Mouse (Mus musculus) stomach, embryonic 14.5 days (tissue): Measurements from ENCODE around the gene Trarg1. TPM values are rescaled to one million over a fixed set of nuclear protein-coding genes. Genes with fewer than 3 reads are reported as not detected.

Experiments
- polyA plus RNA-seq: library from polyadenylated mRNA; unstranded; fragments of >200 nt; fragmentation: Nextera tagmentation; extraction: Ambion mirVana; gene quantifications from 2 replicates; pipeline ENCODE4 v1.2.1, GENCODE M21; 2014

Gene Trarg1
- polyA plus RNA-seq, 1 experiment from 2014 or later = 0.16 TPM

Other genes starting within 250 kb of the Trarg1 start
- gene Abr, start 57.5 kb upstream of the Trarg1 start, polyA plus RNA-seq = 42.7 and 49.0 TPM in 2 replicates
- gene Bhlha9, start 7.3 kb upstream of the Trarg1 start, polyA plus RNA-seq = 0.21 TPM in 1 of 2 replicates, not detected in the other
- 33.5 and 39.2 TPM in 2 replicates for gene Gosr1, start 83.8 kb downstream of the Trarg1 start, polyA plus RNA-seq
- gene Cpd, start 167.2 kb downstream of the Trarg1 start, polyA plus RNA-seq = 21.1 and 24.3 TPM in 2 replicates
- gene Tmigd1, start 222.4 kb downstream of the Trarg1 start, polyA plus RNA-seq = not detected in 2 replicates
- gene Blmh, start 245.0 kb downstream of the Trarg1 start, polyA plus RNA-seq = 127 TPM in 2 replicates